Mouse (Mus musculus) lung, postnatal 14 days (tissue): Measurements from ENCODE around the gene Vmn2r61.

Experiments
- DNase-seq: peaks from one replicate; pipeline ENCODE4 v3.0.0; 2021

Gene Vmn2r61

GRCm38 (mm10) chr7:42259753-42260152 is at the start of gene Vmn2r61:
Gene Vmn2r61, plus strand, starts transcription at chr7:42260053.
- no peak for DNase-seq
